In genomic region chr13:63430681-63431029, GRCm38 (mm10) we compare ENCODE assay signal across 8 mouse cellular contexts.
DNase-seq lines count a peak whose midpoint lies in the region; ATAC-seq and TF ChIP-seq lines count a peak whose summit lies in the region.

No protein-coding gene starts in this region.

- peak overlapping the region; percentile 29 for H3ac ChIP-seq in C2C12 (ENCODE audit: control insufficient read depth, insufficient read length, low read depth)

- no peak for TF ChIP-seq CTCF in C2C12 (IDR thresholded peaks at IDR 0.05; ENCODE audit: control insufficient read depth, insufficient read depth, insufficient read length)
- TF ChIP-seq CTCF in intestine, postnatal 0 days (IDR thresholded peaks at IDR 0.05; ENCODE audit: low read depth): no peak

- H3K9me3 ChIP-seq in embryonic facial prominence, embryonic 13.5 days: no peaks in the 10 kb centered on the region
- H3K9me3 ChIP-seq in intestine, postnatal 0 days (ENCODE audit: control insufficient read depth): no peaks in the 10 kb centered on the region
- no peaks in the 10 kb centered on the region for H3K9me3 ChIP-seq in neural tube, embryonic 15.5 days (replicated peaks)

- no peaks in the 10 kb centered on the region for H3K79me2 ChIP-seq in C2C12 (ENCODE audit: control insufficient read depth, insufficient read depth)

- H3K36me3 ChIP-seq in C2C12 (ENCODE audit: control insufficient read depth, insufficient read depth): no peaks in the 10 kb centered on the region
- no peaks in the 10 kb centered on the region for H3K36me3 ChIP-seq in embryonic facial prominence, embryonic 13.5 days
- no peaks in the 10 kb centered on the region for H3K36me3 ChIP-seq in intestine, postnatal 0 days (ENCODE audit: control insufficient read depth, insufficient read depth)
- H3K36me3 ChIP-seq in neural tube, embryonic 15.5 days: no peaks in the 10 kb centered on the region

- H3K79me3 ChIP-seq in C2C12 (ENCODE audit: low read depth): no peaks in the 10 kb centered on the region

- H3K9ac ChIP-seq in embryonic facial prominence, embryonic 13.5 days: peak overlapping the region; percentile 73
- H3K9ac ChIP-seq in intestine, postnatal 0 days (ENCODE audit: low read depth, low read length): peak overlapping the region; percentile 63
- H3K9ac ChIP-seq in neural tube, embryonic 15.5 days (replicated peaks): peak overlapping the region; percentile 61

- peak overlapping the region; percentile 41 for H3K4me3 ChIP-seq in C2C12 (ENCODE audit: insufficient read depth, poor library complexity, severe bottlenecking)
- peak overlapping the region; percentile 50 for H3K4me3 ChIP-seq in embryonic facial prominence, embryonic 13.5 days
- H3K4me3 ChIP-seq in intestine, postnatal 0 days (ENCODE audit: low read depth, low read length): peak overlapping the region; percentile 50
- peak overlapping the region; percentile 62 for H3K4me3 ChIP-seq in neural tube, embryonic 15.5 days (replicated peaks)

- peak; percentile 7 for DNase-seq in gastrocnemius, postnatal 25 days
- no peak for DNase-seq in gastrocnemius, postnatal 4 days (ENCODE audit: low spot score in 2 of 2)
- DNase-seq in layer of hippocampus, postnatal 14 days (ENCODE audit: low spot score in 2 of 2): no peak
- no peak for DNase-seq in urinary bladder, postnatal 25 days (ENCODE audit: low spot score)

- peaks cover 10% of the 10 kb centered on the region for H3K4me1 ChIP-seq in embryonic facial prominence, embryonic 13.5 days
- no peaks in the 10 kb centered on the region for H3K4me1 ChIP-seq in intestine, postnatal 0 days (replicated peaks; ENCODE audit: control insufficient read depth, insufficient read depth, low read length)
- H3K4me1 ChIP-seq in neural tube, embryonic 15.5 days: peaks cover 13% of the 10 kb centered on the region

- 0% methylated on average over 4 of the region's 4 CpGs for WGBS in embryonic facial prominence, embryonic 13.5 days
- 6% methylated on average over 4 of the region's 4 CpGs for WGBS in intestine, postnatal 0 days
- under 1% methylated on average over 4 of the region's 4 CpGs for WGBS in neural tube, embryonic 15.5 days

- peak overlapping the region; percentile 97 for H3K27ac ChIP-seq in embryonic facial prominence, embryonic 13.5 days
- peak overlapping the region; percentile 93 for H3K27ac ChIP-seq in intestine, postnatal 0 days (ENCODE audit: low read depth, low read length)
- H3K27ac ChIP-seq in neural tube, embryonic 15.5 days (replicated peaks): peak overlapping the region; percentile 94

- ATAC-seq in embryonic facial prominence, embryonic 13.5 days (ENCODE audit: insufficient number of reproducible peaks, insufficient read depth, low FRiP score, low TSS enrichment, low read depth): peak; percentile 63; the same call in 1 of the 2 replicates
- ATAC-seq in intestine, postnatal 0 days: peak; percentile 26; the same call in 1 of the 2 replicates
- peak; percentile 70 for ATAC-seq in neural tube, embryonic 15.5 days (ENCODE audit: low FRiP score)

- H3K4me2 ChIP-seq in embryonic facial prominence, embryonic 13.5 days: peak overlapping the region; percentile 62
- H3K4me2 ChIP-seq in intestine, postnatal 0 days (replicated peaks; ENCODE audit: low read depth): peak overlapping the region; percentile 64
- H3K4me2 ChIP-seq in neural tube, embryonic 15.5 days: peak overlapping the region; percentile 63

- no peaks in the 10 kb centered on the region for H3K27me3 ChIP-seq in C2C12 (ENCODE audit: control insufficient read depth, insufficient read depth, insufficient read length)
- no peaks in the 10 kb centered on the region for H3K27me3 ChIP-seq in embryonic facial prominence, embryonic 13.5 days
- no peaks in the 10 kb centered on the region for H3K27me3 ChIP-seq in intestine, postnatal 0 days (replicated peaks; ENCODE audit: control insufficient read depth, insufficient read depth, low read length)
- H3K27me3 ChIP-seq in neural tube, embryonic 15.5 days (replicated peaks): no peaks in the 10 kb centered on the region

TF ChIP-seq in C2C12, 6 proteins besides CTCF, POLR2A, EP300 and RAD21:
- TF ChIP-seq MYOD1 (IDR thresholded peaks at IDR 0.05; ENCODE audit: control insufficient read depth, insufficient read length, low read depth) (no peak), FOSL1 (IDR thresholded peaks at IDR 0.05; ENCODE audit: insufficient read depth, low read length, poor library complexity, severe bottlenecking) (no peak), MYOG (IDR thresholded peaks at IDR 0.05; ENCODE audit: control insufficient read depth, extremely low read depth, insufficient read length) (no peak), CEBPB (IDR thresholded peaks at IDR 0.05; ENCODE audit: low read depth) (no peak), USF1 (IDR thresholded peaks at IDR 0.05; ENCODE audit: low read depth) (no peak)
